Mouse (Mus musculus): Measurements from ENCODE around the gene Tmem196.

- TF ChIP-seq POLR2A (IDR thresholded peaks at IDR 0.05; ENCODE audit: insufficient read depth, low read depth, low read length), result no peak
- no peak for TF ChIP-seq CTCF (IDR thresholded peaks at IDR 0.05)
Measured at GRCm38 (mm10) chr12:119945589-119946310, at the start of gene Tmem196.
